Mouse (Mus musculus): ENCODE measurements around the gene Gltpd2. TPM values are rescaled to one million over a fixed set of nuclear protein-coding genes. Genes with fewer than 3 reads are reported as not detected.

Gltpd2 gene
- polyA plus RNA-seq, 1 experiment from 2014 or later: 30.8 TPM

GRCm38 (mm10) chr11:70562995-70563469 lies 44.0 kb downstream of the Gltpd2 start:
- H3K4me3 ChIP-seq (ENCODE audit: low read depth, low read length): peak overlapping the region; percentile 94
- no peaks in the 10 kb centered on the region for H3K27me3 ChIP-seq (ENCODE audit: insufficient read depth, low read length)
- peaks cover 22% of the 10 kb centered on the region for H3K4me1 ChIP-seq (ENCODE audit: insufficient read depth)
- no peak for TF ChIP-seq CTCF (IDR thresholded peaks at IDR 0.05; ENCODE audit: low read depth)
- TF ChIP-seq EP300 (IDR thresholded peaks at IDR 0.05; ENCODE audit: low read depth): no peak
- DNase-seq (no peak), ATAC-seq (no peak; the same call in 1 of the 2 replicates)
- H3K9me3 ChIP-seq (ENCODE audit: low read length): no peaks in the 10 kb centered on the region
- peak overlapping the region; percentile 85 for H3K27ac ChIP-seq (ENCODE audit: low read depth)
- H3K36me3 ChIP-seq (replicated peaks; ENCODE audit: insufficient read depth, low read length): no peaks in the 10 kb centered on the region
- H3K4me2 ChIP-seq (ENCODE audit: low read depth, low read length): peak overlapping the region; percentile 96
- peak overlapping the region; percentile 90 for H3K9ac ChIP-seq (replicated peaks)
- WGBS (ENCODE audit: insufficient replicate concordance): 0% methylated on average over 16 of the region's 31 CpGs

DNA sequence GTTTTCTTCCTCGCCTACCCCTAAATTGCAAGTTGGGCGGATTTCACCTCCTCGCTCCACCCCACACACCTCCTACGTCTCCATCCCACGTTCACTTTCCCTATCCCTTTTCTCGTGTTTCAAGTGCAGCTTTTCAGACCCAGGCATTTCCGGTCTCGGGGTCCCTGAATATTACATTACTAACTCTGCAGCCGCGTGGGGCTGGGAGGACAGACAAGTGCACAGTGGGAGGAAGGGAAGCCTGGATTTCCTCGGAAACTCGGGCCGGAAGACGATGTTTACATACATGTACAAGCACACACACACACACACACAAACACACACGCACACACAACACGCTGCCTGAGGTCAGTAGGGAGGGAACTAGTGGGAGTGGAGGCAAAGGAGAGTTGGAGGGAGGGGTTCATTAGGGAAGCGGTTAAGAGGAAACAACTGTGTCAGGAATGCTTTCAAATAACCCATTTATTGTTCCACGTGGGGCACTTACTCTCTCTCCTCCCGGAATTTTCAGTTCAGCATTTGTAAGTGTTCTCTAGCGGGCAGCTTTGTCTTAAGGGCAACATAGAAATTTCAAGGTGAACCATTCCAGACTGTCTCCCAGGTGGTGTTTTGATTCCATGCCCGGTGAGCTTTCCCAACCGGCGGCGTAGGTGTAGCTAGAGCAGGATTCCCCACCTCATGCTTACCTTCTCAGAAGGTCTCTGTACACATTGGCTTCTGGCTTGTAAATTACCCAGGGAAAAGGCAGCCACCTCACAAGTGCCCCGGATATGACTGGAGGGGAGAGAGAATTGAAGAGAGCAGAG lies 44.7 kb downstream of the Gltpd2 start:
- peaks cover 22% of the 10 kb centered on the region for H3K4me1 ChIP-seq (ENCODE audit: insufficient read depth)
- no peaks in the 10 kb centered on the region for H3K36me3 ChIP-seq (replicated peaks; ENCODE audit: insufficient read depth, low read length)
- DNase-seq: peak; percentile 45
- 3% methylated on average over 25 of the region's 25 CpGs for WGBS (ENCODE audit: insufficient replicate concordance)
- peak overlapping the region; percentile 85 for H3K27ac ChIP-seq (ENCODE audit: low read depth)
- TF ChIP-seq EP300 (IDR thresholded peaks at IDR 0.05; ENCODE audit: low read depth): no peak
- TF ChIP-seq CTCF (IDR thresholded peaks at IDR 0.05; ENCODE audit: low read depth): no peak
- no peaks in the 10 kb centered on the region for H3K27me3 ChIP-seq (ENCODE audit: insufficient read depth, low read length)
- peak overlapping the region; percentile 90 for H3K9ac ChIP-seq (replicated peaks)
- no peak for ATAC-seq
- H3K4me3 ChIP-seq (ENCODE audit: low read depth, low read length): peak overlapping the region; percentile 94
- H3K4me2 ChIP-seq (ENCODE audit: low read depth, low read length): peak overlapping the region; percentile 96
- H3K9me3 ChIP-seq (ENCODE audit: low read length): no peaks in the 10 kb centered on the region

DNA sequence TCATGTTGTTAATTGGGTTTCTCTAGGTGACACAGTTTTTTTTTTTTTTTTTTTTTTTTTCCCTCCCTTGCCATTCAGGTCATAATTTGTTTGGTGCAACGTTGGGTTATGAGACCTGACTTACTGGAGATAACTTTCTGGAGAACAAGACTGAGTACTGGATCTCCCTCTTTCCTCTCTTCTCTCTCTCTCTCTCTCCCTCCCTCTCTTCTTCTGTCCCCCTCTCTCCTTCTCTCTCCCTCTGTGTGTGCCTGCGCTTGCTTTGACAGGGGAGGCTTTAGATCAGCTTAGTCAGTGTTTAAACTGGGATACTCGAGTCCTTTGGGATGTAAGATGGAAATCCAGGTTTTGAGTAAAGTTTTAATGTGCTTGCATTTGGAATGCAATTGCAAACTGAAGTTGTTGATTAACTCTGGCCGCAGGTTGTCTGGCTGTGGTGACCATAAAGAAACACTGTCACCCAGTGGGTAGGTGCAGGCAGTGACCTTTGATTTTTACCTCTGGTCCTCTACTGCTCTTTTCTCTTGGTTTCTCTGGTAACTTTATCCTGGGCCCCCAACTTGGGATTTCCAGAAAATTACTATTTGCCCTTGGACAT lies 45.4 kb downstream of the Gltpd2 start:
- H3K27ac ChIP-seq (ENCODE audit: low read depth): peak overlapping the region; percentile 85
- 38% methylated on average over 4 of the region's 4 CpGs for WGBS (ENCODE audit: insufficient replicate concordance)
- peak overlapping the region; percentile 94 for H3K4me3 ChIP-seq (ENCODE audit: low read depth, low read length)
- no peak for TF ChIP-seq EP300 (IDR thresholded peaks at IDR 0.05; ENCODE audit: low read depth)
- TF ChIP-seq CTCF (IDR thresholded peaks at IDR 0.05; ENCODE audit: low read depth): peak; percentile 44
- H3K9ac ChIP-seq (replicated peaks): peak overlapping the region; percentile 90
- peak overlapping the region; percentile 96 for H3K4me2 ChIP-seq (ENCODE audit: low read depth, low read length)
- H3K36me3 ChIP-seq (replicated peaks; ENCODE audit: insufficient read depth, low read length): no peaks in the 10 kb centered on the region
- no peaks in the 10 kb centered on the region for H3K27me3 ChIP-seq (ENCODE audit: insufficient read depth, low read length)
- H3K4me1 ChIP-seq (ENCODE audit: insufficient read depth): peaks cover 22% of the 10 kb centered on the region
- no peak for DNase-seq
- ATAC-seq: no peak
- no peaks in the 10 kb centered on the region for H3K9me3 ChIP-seq (ENCODE audit: low read length)

DNA sequence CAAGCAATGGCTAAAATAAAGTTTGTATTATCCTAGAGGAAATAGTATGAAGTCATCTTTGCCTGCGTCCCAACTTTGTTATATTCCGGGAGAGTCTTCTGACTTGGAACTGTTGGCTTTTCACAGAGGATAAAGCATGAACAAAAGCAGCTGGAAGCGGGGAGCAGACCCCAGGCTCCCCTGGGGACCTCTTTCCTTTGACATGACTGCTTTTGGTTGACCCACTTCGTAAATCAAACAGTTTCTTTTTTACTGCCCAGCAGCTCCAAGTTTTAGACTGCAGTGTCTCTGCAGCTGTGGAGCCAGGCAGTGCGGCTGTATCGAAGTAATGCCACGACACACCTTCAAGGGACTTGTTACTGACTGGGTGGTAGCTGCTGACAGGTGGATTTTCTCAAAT lies 47.6 kb downstream of the Gltpd2 start:
- DNase-seq (no peak), ATAC-seq (no peak)
- TF ChIP-seq EP300 (IDR thresholded peaks at IDR 0.05; ENCODE audit: low read depth) (no peak), CTCF (IDR thresholded peaks at IDR 0.05; ENCODE audit: low read depth) (no peak)
- Histone ChIP-seq H3K4me2 (ENCODE audit: low read depth, low read length) (no peak overlapping the region), H3K9ac (replicated peaks) (no peak overlapping the region), H3K4me3 (ENCODE audit: low read depth, low read length) (no peak overlapping the region), H3K4me1 (ENCODE audit: insufficient read depth) (peaks cover 24% of the 10 kb centered on the region), H3K27ac (ENCODE audit: low read depth) (no peak overlapping the region), H3K9me3 (ENCODE audit: low read length) (no peaks in the 10 kb centered on the region), H3K36me3 (replicated peaks; ENCODE audit: insufficient read depth, low read length) (no peaks in the 10 kb centered on the region), H3K27me3 (ENCODE audit: insufficient read depth, low read length) (no peaks in the 10 kb centered on the region)
- WGBS (ENCODE audit: insufficient replicate concordance): 82% methylated on average over 7 of the region's 7 CpGs

Other genes starting within 250 kb of the Gltpd2 start
- gene Alox12e, start 196.6 kb upstream of the Gltpd2 start, polyA plus RNA-seq (2015; fragmentation: Nextera tagmentation; extraction: Ambion mirVana): 0.08 TPM in 1 of 2 replicates, not detected in the other
- 0.49 and 0.56 TPM in 2 replicates for gene Alox15, start 167.2 kb upstream of the Gltpd2 start, polyA plus RNA-seq (2015; fragmentation: Nextera tagmentation; extraction: Ambion mirVana)
- 6.1 and 6.4 TPM in 2 replicates for gene Pelp1, start 109.2 kb upstream of the Gltpd2 start, polyA plus RNA-seq (2015; fragmentation: Nextera tagmentation; extraction: Ambion mirVana)
- gene Arrb2, start 86.6 kb upstream of the Gltpd2 start, polyA plus RNA-seq (2015; fragmentation: Nextera tagmentation; extraction: Ambion mirVana): 20.0 and 21.8 TPM in 2 replicates
- gene Med11, start 67.3 kb upstream of the Gltpd2 start, polyA plus RNA-seq (2015; fragmentation: Nextera tagmentation; extraction: Ambion mirVana): 14.3 and 15.1 TPM in 2 replicates
- 0.59 and 0.70 TPM in 2 replicates for gene Zmynd15, start 59.8 kb upstream of the Gltpd2 start, polyA plus RNA-seq (2015; fragmentation: Nextera tagmentation; extraction: Ambion mirVana)
- gene Cxcl16, start 59.2 kb upstream of the Gltpd2 start, polyA plus RNA-seq (2015; fragmentation: Nextera tagmentation; extraction: Ambion mirVana): 9.2 and 9.4 TPM in 2 replicates
- gene Tm4sf5, start 14.0 kb upstream of the Gltpd2 start, polyA plus RNA-seq (2015; fragmentation: Nextera tagmentation; extraction: Ambion mirVana): 1.7 and 2.8 TPM in 2 replicates
- 1.0 and 1.4 TPM in 2 replicates for gene Vmo1, start 4.6 kb upstream of the Gltpd2 start, polyA plus RNA-seq (2015; fragmentation: Nextera tagmentation; extraction: Ambion mirVana)
- gene Psmb6, start 6.2 kb downstream of the Gltpd2 start, polyA plus RNA-seq (2015; fragmentation: Nextera tagmentation; extraction: Ambion mirVana): 317 and 325 TPM in 2 replicates
- not detected in 2 replicates for gene Gm40193, start 13.7 kb downstream of the Gltpd2 start, polyA plus RNA-seq (2015; fragmentation: Nextera tagmentation; extraction: Ambion mirVana)
- 1.6 and 1.8 TPM in 2 replicates for gene Pld2, start 20.9 kb downstream of the Gltpd2 start, polyA plus RNA-seq (2015; fragmentation: Nextera tagmentation; extraction: Ambion mirVana)
- gene Mink1, start 43.7 kb downstream of the Gltpd2 start, polyA plus RNA-seq (2015; fragmentation: Nextera tagmentation; extraction: Ambion mirVana): 3.7 and 3.9 TPM in 2 replicates
- not detected in 2 replicates for gene 4930544D05Rik, start 96.7 kb downstream of the Gltpd2 start, polyA plus RNA-seq (2015; fragmentation: Nextera tagmentation; extraction: Ambion mirVana)
- gene Chrne, start 100.0 kb downstream of the Gltpd2 start, polyA plus RNA-seq (2015; fragmentation: Nextera tagmentation; extraction: Ambion mirVana): 0.19 TPM in 1 of 2 replicates, not detected in the other
- gene Gp1ba, start 119.9 kb downstream of the Gltpd2 start, polyA plus RNA-seq (2015; fragmentation: Nextera tagmentation; extraction: Ambion mirVana): 3.5 and 4.1 TPM in 2 replicates
- gene Rnf167, start 128.0 kb downstream of the Gltpd2 start, polyA plus RNA-seq (2015; fragmentation: Nextera tagmentation; extraction: Ambion mirVana): 54.8 and 55.3 TPM in 2 replicates
- gene Slc25a11, start 128.3 kb downstream of the Gltpd2 start, polyA plus RNA-seq (2015; fragmentation: Nextera tagmentation; extraction: Ambion mirVana): 140 and 143 TPM in 2 replicates
- 918 and 940 TPM in 2 replicates for gene Pfn1, start 135.4 kb downstream of the Gltpd2 start, polyA plus RNA-seq (2015; fragmentation: Nextera tagmentation; extraction: Ambion mirVana)
- gene Eno3, start 138.0 kb downstream of the Gltpd2 start, polyA plus RNA-seq (2015; fragmentation: Nextera tagmentation; extraction: Ambion mirVana): 4.0 and 21.3 TPM in 2 replicates
- gene Spag7, start 150.2 kb downstream of the Gltpd2 start, polyA plus RNA-seq (2015; fragmentation: Nextera tagmentation; extraction: Ambion mirVana): 36.6 and 42.1 TPM in 2 replicates
- gene Camta2, start 168.9 kb downstream of the Gltpd2 start, polyA plus RNA-seq (2015; fragmentation: Nextera tagmentation; extraction: Ambion mirVana): 2.8 and 3.4 TPM in 2 replicates
- gene Inca1, start 181.0 kb downstream of the Gltpd2 start, polyA plus RNA-seq (2015; fragmentation: Nextera tagmentation; extraction: Ambion mirVana): 8.3 and 10.8 TPM in 2 replicates
- gene Kif1c, start 181.4 kb downstream of the Gltpd2 start, polyA plus RNA-seq (2015; fragmentation: Nextera tagmentation; extraction: Ambion mirVana): 1.8 and 2.2 TPM in 2 replicates
- 1.9 and 2.0 TPM in 2 replicates for gene Zfp3, start 245.0 kb downstream of the Gltpd2 start, polyA plus RNA-seq (2015; fragmentation: Nextera tagmentation; extraction: Ambion mirVana)

Data from liver, postnatal 0 days (tissue).